Mouse (Mus musculus) bone marrow macrophage, adult 2 months (primary cell): ENCODE measurements at regions not wholly inside any gene's neighbourhood (a gene's known extent, or its start where the extent isn't known, plus 50 kb on each side); places are given as distances from the start of the nearest gene placed in this dataset.

Source experiments
- CTCF ChIP-seq: IDR thresholded peaks from 2 replicates; pipeline ENCODE4 v1.5.1; 2012; ENCODE audit warnings: low read depth, mild to moderate bottlenecking, low read length, moderate library complexity
- POLR2A ChIP-seq: IDR thresholded peaks from 2 replicates; pipeline ENCODE4 v1.6.1; 2012; ENCODE audit warnings: mild to moderate bottlenecking, low read depth, low read length, borderline replicate concordance

- TF ChIP-seq POLR2A (no peak), CTCF (no peak)
These were observed 400.1 kb downstream of the Gm9195 start for GRCm38 (mm10) chr14:72091579-72091978.
